Mouse (Mus musculus) intestine, postnatal 0 days (tissue): ENCODE results near the gene Calr4. TPM values are rescaled to one million over a fixed set of nuclear protein-coding genes. Genes with fewer than 3 reads are reported as not detected.

Experiments
- ATAC-seq: fragments of 200-750 bp; cut with Nextera tagmentation; 2 replicates; pipeline ENCODE4 v1.8.0; 2017; ENCODE audit warnings: mild to moderate bottlenecking, moderate TSS enrichment, moderate library complexity
- H3K27ac ChIP-seq: fragments of 300-500 bp; sonication (generic); 2 replicates; pipeline ENCODE4 v1.5.1; 2014; ENCODE audit warnings: mild to moderate bottlenecking, low read depth, low read length, moderate library complexity
- H3K27me3 ChIP-seq: fragments of 300-500 bp; sonication (generic); replicated peaks from 2 replicates; pipeline ENCODE4 v1.6.1; 2014; ENCODE audit warnings: low read length, mixed read lengths; ENCODE audit not compliant: control insufficient read depth, insufficient read depth
- H3K36me3 ChIP-seq: fragments of 300-500 bp; sonication (generic); 2 replicates; pipeline ENCODE4 v1.6.1; 2014; ENCODE audit warnings: mild to moderate bottlenecking, moderate library complexity; ENCODE audit not compliant: control insufficient read depth, insufficient read depth
- H3K4me1 ChIP-seq: fragments of 300-500 bp; sonication (generic); replicated peaks from 2 replicates; pipeline ENCODE4 v1.6.1; 2014; ENCODE audit warnings: antibody characterized with exemption, low read length, mixed read lengths; ENCODE audit not compliant: control insufficient read depth, insufficient read depth
- H3K4me2 ChIP-seq: fragments of 300-500 bp; sonication (generic); replicated peaks from 2 replicates; pipeline ENCODE4 v1.6.1; 2014; ENCODE audit warnings: low read depth, mild to moderate bottlenecking, moderate library complexity
- H3K4me3 ChIP-seq: fragments of 300-500 bp; sonication (generic); 2 replicates; pipeline ENCODE4 v1.5.1; 2014; ENCODE audit warnings: low read depth, low read length
- H3K9ac ChIP-seq: fragments of 300-500 bp; sonication (generic); 2 replicates; pipeline ENCODE4 v1.6.1; 2014; ENCODE audit warnings: mild to moderate bottlenecking, low read depth, low read length
- H3K9me3 ChIP-seq: fragments of 300-500 bp; sonication (generic); 2 replicates; pipeline ENCODE4 v1.6.1; 2016; ENCODE audit warnings: mixed run types; ENCODE audit not compliant: control insufficient read depth
- CTCF ChIP-seq: sonication (generic); IDR thresholded peaks from 2 replicates; pipeline ENCODE4 v1.5.1; 2016; ENCODE audit warnings: low read depth, mild to moderate bottlenecking, control low read depth, antibody characterized with exemption, moderate library complexity
- WGBS: fragments of 180-500 bp; shearing (Covaris S2); extraction: QIAGEN DNeasy Blood & Tissue Kit; methylation state at CpG from one replicate; pipeline ENCODE4 v1.1.7; 2014; 5-methylcytosine and 5-hydroxymethylcytosine counted together
- polyA plus RNA-seq: library from polyadenylated mRNA; unstranded; fragments of >200 nt; fragmentation: Nextera tagmentation; extraction: Ambion mirVana; gene quantifications from 2 replicates; pipeline ENCODE4 v1.2.1, GENCODE M21; 2015

The Calr4 gene
- polyA plus RNA-seq, 1 experiment from 2014 or later: 0.05 TPM

DNA sequence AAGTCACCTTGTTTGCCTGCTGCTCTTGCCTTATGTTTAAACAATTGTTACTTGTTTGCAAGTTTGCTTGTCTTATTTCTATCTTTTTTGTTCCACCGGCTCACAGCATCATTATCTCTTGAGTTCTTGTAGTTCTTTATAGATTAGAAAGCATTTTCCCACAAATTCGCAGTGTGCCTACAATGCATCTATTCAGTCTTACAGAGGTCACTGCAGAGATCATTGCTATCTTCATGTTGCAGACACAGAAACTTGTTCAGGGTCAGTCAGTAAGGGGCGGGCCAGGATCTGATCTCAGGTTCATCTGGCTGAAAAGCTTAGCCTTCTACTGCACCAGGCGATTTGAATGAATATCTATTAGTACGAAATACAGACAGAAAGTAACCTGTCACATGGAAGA is 20.2 kb downstream of the Calr4 start:
- Histone ChIP-seq H3K36me3 (no peaks in the 10 kb centered on the region), H3K4me3 (no peak overlapping the region), H3K4me2 (no peak overlapping the region), H3K27me3 (no peaks in the 10 kb centered on the region), H3K9me3 (no peaks in the 10 kb centered on the region), H3K27ac (no peak overlapping the region), H3K4me1 (0 out of 2 replicates have a peak, but pooled peaks cover 3% of the 10 kb centered on the region), H3K9ac (no peak overlapping the region)
- WGBS: 80% methylated on average over 5 of the region's 5 CpGs
- TF ChIP-seq CTCF: no peak
- ATAC-seq: no peak

- WGBS: 60% methylated on average over 2 of the region's 2 CpGs
- no peak for TF ChIP-seq CTCF
- 0 out of 2 replicates have a peak, but pooled peaks cover 3% of the 10 kb centered on the region for H3K4me1 ChIP-seq
- H3K4me2 ChIP-seq: no peak overlapping the region
- H3K9me3 ChIP-seq: no peaks in the 10 kb centered on the region
- no peaks in the 10 kb centered on the region for H3K27me3 ChIP-seq
- no peak overlapping the region for H3K9ac ChIP-seq
- H3K27ac ChIP-seq: no peak overlapping the region
- no peak overlapping the region for H3K4me3 ChIP-seq
- ATAC-seq: no peak
- no peaks in the 10 kb centered on the region for H3K36me3 ChIP-seq
These were observed 21.0 kb downstream of the Calr4 start for GRCm38 (mm10) chr4:109255321-109255720.

- ATAC-seq: no peak
- 86% methylated on average over 11 of the region's 11 CpGs for WGBS
- no peaks in the 10 kb centered on the region for H3K9me3 ChIP-seq
- 0 out of 2 replicates have a peak, but pooled peaks cover 3% of the 10 kb centered on the region for H3K4me1 ChIP-seq
- H3K4me2 ChIP-seq: no peak overlapping the region
- H3K9ac ChIP-seq: no peak overlapping the region
- no peak overlapping the region for H3K4me3 ChIP-seq
- H3K27ac ChIP-seq: no peak overlapping the region
- no peaks in the 10 kb centered on the region for H3K36me3 ChIP-seq
- H3K27me3 ChIP-seq: no peaks in the 10 kb centered on the region
- TF ChIP-seq CTCF: no peak
These were observed 21.6 kb downstream of the Calr4 start for GRCm38 (mm10) chr4:109255727-109256417.

- no peaks in the 10 kb centered on the region for H3K9me3 ChIP-seq
- H3K27me3 ChIP-seq: no peaks in the 10 kb centered on the region
- WGBS: 76% methylated on average over 6 of the region's 6 CpGs
- H3K27ac ChIP-seq: no peak overlapping the region
- no peak overlapping the region for H3K4me2 ChIP-seq
- no peak for ATAC-seq
- no peak for TF ChIP-seq CTCF
- H3K9ac ChIP-seq: no peak overlapping the region
- 0 out of 2 replicates have a peak, but pooled peaks cover 3% of the 10 kb centered on the region for H3K4me1 ChIP-seq
- no peak overlapping the region for H3K4me3 ChIP-seq
- H3K36me3 ChIP-seq: no peaks in the 10 kb centered on the region
These were observed 22.5 kb downstream of the Calr4 start for GRCm38 (mm10) chr4:109256791-109257190.

- Histone ChIP-seq H3K36me3 (no peaks in the 10 kb centered on the region), H3K4me1 (0 out of 2 replicates have a peak, but pooled peaks cover 3% of the 10 kb centered on the region), H3K4me2 (no peak overlapping the region), H3K27me3 (no peaks in the 10 kb centered on the region), H3K9me3 (no peaks in the 10 kb centered on the region), H3K9ac (no peak overlapping the region), H3K4me3 (no peak overlapping the region), H3K27ac (0 out of 2 replicates have a peak overlapping the region, but pooled peaks have one; percentile 41)
- no peak for ATAC-seq
- no peak for TF ChIP-seq CTCF
These were observed 23.4 kb downstream of the Calr4 start for GRCm38 (mm10) chr4:109257639-109258038.

DNA sequence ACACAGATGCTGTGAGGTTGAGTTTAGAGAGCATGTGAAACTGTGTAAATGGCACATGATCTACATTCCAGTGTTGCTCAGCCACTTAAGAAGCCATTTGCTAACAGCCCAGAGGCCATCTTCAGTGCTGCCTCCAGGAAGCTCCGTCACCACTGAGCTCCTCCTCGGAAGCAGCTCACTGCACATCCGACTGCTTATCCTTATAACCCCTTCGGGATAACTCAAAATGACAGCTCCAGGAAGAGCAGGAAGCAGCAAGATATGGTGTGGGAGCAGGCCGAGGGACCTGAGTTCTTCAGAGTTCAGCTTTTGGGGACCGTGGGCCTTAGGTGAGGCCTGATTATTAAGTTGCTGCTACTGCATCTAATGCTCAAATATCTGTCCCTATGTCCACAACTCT is 27.8 kb downstream of the Calr4 start:
- H3K4me3 ChIP-seq: no peak overlapping the region
- whole genome bisulfite sequencing: 66% methylated on average over 6 of the region's 6 CpGs
- H3K9ac ChIP-seq: no peak overlapping the region
- no peak overlapping the region for H3K27ac ChIP-seq
- H3K9me3 ChIP-seq: no peaks in the 10 kb centered on the region
- H3K27me3 ChIP-seq: no peaks in the 10 kb centered on the region
- no peaks in the 10 kb centered on the region for H3K36me3 ChIP-seq
- no peak for TF ChIP-seq CTCF
- H3K4me1 ChIP-seq: no peaks in the 10 kb centered on the region
- ATAC-seq: no peak
- H3K4me2 ChIP-seq: no peak overlapping the region

DNA sequence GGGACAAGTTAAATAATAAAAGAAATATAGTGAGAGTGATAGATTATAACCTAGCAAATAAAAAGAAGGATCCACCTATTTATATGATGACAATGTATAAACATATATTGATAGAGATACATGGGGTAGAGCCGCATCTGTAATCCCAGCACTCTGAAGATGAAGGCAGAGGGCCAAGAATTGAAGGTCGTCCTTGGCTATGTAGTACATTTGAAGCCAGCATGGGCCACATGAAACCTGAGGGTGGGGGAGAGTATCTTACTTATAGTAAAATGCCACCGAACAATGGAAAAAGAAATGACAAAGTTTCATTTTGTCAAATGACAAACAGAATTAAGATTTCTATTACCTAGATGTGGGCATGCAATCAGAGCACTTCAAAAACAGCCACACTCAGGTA is 31.8 kb downstream of the Calr4 start:
- TF ChIP-seq CTCF: no peak
- Histone ChIP-seq H3K4me1 (no peaks in the 10 kb centered on the region), H3K27ac (no peak overlapping the region), H3K36me3 (no peaks in the 10 kb centered on the region), H3K9ac (no peak overlapping the region), H3K4me3 (no peak overlapping the region), H3K9me3 (no peaks in the 10 kb centered on the region), H3K4me2 (no peak overlapping the region), H3K27me3 (no peaks in the 10 kb centered on the region)
- 88% methylated on average over 3 of the region's 3 CpGs for WGBS
- no peak for ATAC-seq
